Mouse (Mus musculus) frontal cortex, adult 2 months (tissue): ENCODE measurements around the gene Atp5j2. TPM values are rescaled to one million over a fixed set of nuclear protein-coding genes. Genes with fewer than 3 reads are reported as not detected.
"Not testable (repeated sequence)": the region's sequence is repeated elsewhere in the genome, so short reads cannot be mapped to it uniquely, and the experiment has no call there.

Source experiments
- DNase-seq, 2 experiments: peaks; one replicate each; pipeline ENCODE4 v3.0.0; 2022; ENCODE audit warnings: low spot score in 1 of 2; ENCODE audit errors: extremely low spot score in 1 of 2
- polyA plus RNA-seq: library from polyadenylated mRNA; depleted of rRNA; stranded (reverse); fragments of >200 nt; gene quantifications from 2 replicates; pipeline ENCODE4 v1.2.3, GENCODE M21; 2012; rRNA removed

Atp5j2 gene
- polyA plus RNA-seq: 324 and 327 TPM in 2 replicates

DNA sequence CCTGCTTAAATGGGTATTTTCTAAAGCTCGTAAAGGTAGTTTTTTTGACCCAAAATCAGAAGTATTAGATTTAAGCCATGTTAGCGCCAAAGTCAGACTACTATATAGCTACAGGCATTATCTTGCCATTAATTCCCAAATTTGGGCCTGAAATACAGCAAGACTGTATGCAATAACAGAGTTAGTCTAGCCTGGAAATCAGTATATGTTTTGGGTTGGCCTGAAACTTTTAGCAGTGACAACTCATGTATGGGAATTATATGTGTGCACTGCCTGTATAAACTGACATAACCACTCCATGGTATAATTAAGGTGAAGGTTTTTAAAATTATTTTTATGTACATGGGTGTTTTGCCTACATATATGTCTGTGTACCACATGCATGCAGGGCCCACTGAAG, at the start of gene Atp5j2:
Gene Atp5j2 (minus strand): TSS at position 101 of the 400 bp plus-strand sequence.
- no peak for DNase-seq

DNA sequence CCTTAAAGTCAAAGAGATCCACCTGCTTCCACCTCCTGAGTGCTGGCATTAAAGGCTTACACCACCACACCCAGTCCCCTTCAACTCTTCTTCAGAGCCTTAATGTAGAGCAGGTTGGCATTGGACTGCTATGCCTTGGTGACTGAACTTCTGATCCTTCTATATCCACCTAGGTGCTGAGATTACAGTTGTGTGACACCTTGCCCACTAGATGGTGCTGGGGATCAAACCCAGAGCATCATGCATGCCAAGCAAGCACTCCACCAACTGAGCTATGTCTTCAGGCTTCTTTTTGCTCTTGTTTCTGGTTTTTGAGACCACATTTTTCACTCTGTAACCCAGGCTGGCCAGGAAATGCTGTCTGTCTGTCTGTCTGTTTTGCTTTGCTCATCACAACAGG, 42.8 kb upstream of the Atp5j2 start:
- peak in 1 of 2 experiments; percentile 30 for DNase-seq

GRCm38 (mm10) chr5:145231893-145232411, 40.1 kb upstream of the Atp5j2 start:
- DNase-seq: peak in 1 of 2 experiments; percentile 8

DNA sequence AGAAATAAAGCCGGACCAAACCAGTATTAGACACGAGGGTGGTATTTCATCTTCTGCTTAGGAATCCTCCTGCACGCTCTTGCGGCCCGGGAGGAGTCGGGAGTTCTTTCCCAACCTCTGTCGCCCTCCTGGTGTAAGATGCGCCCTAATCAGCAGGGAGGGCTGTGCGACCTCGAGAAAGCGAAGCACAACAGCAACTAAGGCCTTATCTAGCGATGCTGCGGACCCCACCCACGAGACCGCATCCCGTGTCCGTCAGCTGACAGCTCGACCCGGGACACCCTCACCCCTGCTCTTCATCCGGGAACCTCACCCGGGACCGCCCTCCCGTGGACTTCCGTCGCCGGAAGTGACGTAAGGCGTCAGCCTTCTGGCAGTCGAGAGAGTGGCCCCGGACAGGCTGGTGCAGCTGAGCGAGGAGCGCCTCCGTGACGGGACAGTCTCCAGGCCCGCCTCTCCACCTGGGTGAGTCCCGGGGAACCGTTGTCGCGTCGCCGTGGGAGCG, 39.6 kb upstream of the Atp5j2 start, which contains the start of gene Zfp655:
Gene Zfp655 (plus strand): TSS at position 349 of the 505 bp plus-strand sequence.
- DNase-seq: peak; percentile 96 to 99

GRCm38 (mm10) chr5:145230641-145231040, 38.8 kb upstream of the Atp5j2 start:
- no peak for DNase-seq

- not testable (repeated sequence) for DNase-seq
Measured at GRCm38 (mm10) chr5:145229283-145229682, 37.4 kb upstream of the Atp5j2 start.

DNA sequence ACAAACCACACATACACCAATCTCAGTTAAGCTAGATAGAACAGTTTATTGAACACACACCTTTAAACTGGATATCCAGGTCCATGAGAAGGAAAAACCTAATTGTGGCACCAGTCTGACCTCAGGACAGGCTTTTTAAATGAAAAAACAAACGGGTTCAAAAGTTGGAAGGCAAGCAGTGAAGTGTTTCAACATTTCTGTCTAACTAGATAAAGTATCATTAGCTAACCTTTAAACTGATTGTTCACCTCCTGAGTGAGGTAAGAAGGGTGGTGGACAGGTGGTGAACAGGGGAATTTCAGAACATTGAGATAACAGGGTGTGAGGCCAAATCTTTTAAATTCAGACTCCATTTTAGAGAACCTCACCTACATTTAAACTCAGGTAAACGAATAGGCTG, 34.6 kb upstream of the Atp5j2 start:
- DNase-seq: no peak

GRCm38 (mm10) chr5:145223395-145223794, 31.5 kb upstream of the Atp5j2 start:
- no peak for DNase-seq

DNA sequence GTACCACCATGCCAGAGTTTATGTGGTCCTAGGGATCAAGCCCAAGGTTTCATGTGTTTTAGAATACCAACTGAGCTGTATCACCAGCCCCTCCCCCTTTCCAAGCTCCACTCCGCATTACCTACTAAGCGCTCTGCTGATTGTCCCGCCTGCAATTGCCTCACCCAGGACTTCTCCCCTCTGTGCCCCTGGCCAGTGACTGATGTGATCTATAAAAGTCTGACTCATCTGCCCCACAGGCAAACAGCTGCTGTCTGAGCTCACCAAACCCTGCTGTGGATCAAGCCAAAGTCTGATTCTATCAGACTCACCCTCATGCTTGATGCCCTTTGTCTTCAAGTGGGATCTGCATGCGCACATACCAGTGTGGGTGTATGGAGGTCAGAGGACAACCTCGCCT, 31.0 kb upstream of the Atp5j2 start:
- no peak for DNase-seq

GRCm38 (mm10) chr5:145219981-145220380, 28.1 kb upstream of the Atp5j2 start:
- DNase-seq: no peak

GRCm38 (mm10) chr5:145218671-145219070, 26.8 kb upstream of the Atp5j2 start:
- no peak for DNase-seq

DNA sequence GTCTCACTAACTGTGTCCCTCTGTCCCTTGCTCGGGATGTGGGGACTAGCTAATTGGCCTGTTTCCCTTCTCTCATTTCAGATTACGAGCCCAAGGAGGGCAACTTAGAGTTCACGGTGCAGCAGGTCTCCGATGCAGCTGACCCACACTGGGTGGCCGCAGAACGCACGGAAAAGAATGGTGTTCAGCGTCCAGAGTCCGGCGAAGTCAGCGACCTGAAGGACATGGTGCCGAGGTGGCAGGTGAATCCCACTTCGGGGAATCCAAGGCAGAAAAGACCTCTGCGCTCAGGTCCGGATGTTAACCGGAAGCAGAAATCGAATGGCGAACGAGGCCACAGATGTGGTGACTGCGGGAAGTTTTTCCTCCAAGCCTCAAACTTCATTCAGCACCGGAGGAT, 26.3 kb upstream of the Atp5j2 start:
- DNase-seq: no peak

GRCm38 (mm10) chr5:145217746-145218145, 25.9 kb upstream of the Atp5j2 start:
- no peak for DNase-seq

DNA sequence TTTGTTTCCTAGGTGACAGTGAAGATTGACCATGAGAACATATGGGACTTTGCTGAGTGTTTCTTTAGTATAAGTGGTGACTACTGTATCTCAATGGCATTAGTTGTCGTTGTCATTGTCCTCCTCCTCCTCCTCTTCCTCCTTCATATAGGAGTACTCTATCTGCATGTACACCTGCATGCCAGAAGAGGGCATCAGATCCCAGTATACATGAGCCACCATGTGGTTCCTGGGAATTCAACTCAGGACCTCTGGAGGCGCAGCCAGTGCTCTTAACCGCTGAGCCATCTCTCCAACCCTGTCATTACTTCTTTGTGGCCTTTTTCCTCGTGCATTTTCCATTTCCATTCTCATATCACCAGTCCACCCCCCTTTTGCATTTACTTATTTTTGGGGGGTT, 22.8 kb upstream of the Atp5j2 start:
- DNase-seq: no peak

- no peak for DNase-seq
Measured at GRCm38 (mm10) chr5:145213505-145213904, 21.6 kb upstream of the Atp5j2 start.

DNA sequence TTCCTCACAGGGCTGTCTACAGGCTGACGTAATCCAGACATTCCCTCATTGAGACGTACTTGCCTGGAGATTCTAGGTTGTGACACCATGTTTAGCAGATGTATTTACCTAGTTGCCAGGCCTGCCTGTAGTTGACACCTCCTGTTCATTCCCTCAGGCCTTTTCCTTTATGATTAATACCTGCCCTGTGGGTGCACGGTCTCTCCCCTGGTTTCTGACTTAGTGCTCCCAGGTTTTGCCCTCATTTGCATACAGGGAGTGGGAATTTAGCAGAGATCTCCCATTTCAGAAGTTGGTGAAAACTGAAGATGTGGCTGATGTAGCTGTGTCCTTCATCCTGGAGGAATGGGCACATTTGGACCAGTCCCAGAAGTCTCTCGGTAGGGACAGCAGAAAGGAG, 20.4 kb upstream of the Atp5j2 start:
- no peak for DNase-seq

DNA sequence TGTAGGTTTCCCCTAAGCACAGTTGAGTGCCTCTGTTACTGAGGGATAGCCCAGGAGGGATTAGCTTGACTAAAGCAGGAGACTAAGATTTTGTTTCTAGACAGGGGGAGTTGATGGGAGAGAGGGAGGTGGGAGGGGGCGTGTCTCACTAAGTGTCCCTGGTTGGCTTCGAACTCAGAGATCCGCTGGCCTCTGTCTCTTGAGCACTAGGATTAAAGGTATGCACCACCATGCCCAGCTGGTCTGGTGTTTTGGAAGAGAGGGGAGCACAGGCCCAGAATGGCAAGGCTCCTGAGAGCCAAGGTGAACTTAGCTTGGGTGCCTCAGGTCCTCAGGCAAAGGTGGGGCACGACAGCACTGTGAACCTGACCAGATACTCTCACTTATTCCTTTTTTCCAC, 19.5 kb upstream of the Atp5j2 start:
- DNase-seq: no peak

DNA sequence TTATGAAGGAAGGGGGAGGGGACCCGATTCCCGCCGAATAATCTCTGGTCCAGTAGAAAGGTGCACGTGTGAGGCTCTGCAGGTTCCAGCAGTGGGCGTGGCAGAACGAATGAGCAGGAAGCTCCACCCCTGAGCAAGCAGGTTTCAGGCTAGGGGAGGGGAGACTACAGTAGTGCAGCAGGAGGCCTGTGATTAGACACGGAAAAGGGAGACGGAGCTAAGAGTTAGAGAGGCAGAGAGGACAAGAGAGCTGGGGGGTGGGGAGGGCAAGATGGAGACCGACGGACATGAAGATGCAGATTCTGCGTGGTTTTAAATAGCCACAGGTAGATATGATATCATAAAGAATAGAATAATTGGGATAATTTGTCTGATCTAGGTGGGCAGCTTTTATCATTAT, 16.5 kb upstream of the Atp5j2 start:
- DNase-seq: not testable (repeated sequence)

- DNase-seq: no peak
Measured at GRCm38 (mm10) chr5:145207954-145208353, 16.1 kb upstream of the Atp5j2 start.

DNA sequence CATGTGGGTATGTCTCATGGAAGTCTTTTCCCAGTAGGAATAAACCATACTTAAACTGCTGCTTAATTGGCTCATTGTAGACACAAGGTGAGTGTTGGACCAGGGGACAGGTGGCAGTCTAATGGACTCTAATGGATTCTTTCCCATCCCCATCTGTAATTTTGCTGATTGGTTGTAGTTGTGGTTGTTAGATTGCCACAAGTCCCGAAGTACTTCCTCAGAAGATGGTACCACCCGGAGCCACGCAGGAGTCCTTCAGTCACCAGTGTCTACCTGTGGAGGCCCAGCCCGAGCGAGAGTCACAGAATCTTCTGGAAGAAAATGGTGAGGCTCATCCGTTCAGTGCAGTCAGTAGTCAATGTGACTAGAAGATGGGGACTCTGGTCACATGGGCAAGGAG, 15.5 kb upstream of the Atp5j2 start:
- no peak for DNase-seq

DNA sequence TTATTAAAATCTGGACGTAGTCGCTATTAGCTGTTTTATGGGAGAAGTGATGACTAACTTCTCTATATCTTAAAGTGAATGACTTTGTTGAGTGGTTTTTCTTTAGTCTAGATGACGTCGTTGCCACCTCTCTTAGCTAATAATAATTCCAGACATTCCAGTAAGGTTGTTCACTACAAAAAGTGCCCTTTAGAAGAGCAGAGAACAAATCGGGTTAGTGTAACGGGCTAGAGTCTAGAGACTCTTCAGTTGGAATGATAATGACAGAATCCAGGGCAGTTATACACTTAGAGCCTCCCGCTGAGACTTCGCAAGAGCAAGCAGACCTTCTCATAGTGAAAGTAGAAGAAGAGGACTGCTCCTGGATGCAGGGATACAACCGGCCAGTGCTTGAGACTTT, 13.2 kb upstream of the Atp5j2 start:
- DNase-seq: no peak

DNA sequence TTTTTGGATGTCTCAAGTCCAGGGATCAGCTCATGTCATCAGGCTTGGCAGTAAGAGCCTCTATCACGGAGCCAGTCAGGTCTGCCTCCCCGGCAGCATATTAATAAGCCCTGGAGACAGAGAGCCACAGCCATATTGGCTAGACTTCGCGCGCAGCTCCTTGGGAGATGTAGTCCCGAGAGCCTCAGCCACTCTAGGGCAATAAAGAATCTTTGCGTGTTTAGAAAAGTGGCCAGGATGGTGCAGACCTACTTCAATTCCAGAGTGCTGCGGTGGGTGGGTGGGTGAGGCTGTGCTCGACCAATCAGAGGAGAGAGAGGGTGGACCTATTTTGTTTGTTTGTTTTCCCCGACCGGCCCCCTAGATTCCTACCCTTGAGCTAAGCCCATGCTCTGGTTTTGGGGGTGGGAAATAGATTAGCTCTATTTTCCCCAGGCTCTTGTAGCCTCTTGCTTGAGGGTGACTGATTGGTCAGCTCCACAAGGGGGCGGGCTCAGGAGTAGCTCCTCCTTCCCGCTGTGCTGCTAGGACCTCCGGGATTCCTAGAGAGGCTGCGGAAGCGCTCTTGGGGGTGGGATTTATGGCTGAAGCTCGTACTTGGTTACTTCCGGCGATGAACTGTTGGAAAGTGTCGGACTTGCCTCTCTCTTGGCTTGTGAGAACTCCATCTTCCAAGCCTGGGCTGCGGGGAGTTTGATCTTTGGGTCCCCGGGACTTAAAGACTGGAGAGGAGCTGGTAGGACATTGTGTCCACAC, 12.3 kb upstream of the Atp5j2 start, which contains the start of gene Zkscan5:
Gene Zkscan5 (plus strand): TSS at position 627 of the 756 bp plus-strand sequence.
- DNase-seq: peak; percentile 98 to 99
